Mouse (Mus musculus): ENCODE measurements around the gene Faim. TPM values are rescaled to one million over a fixed set of nuclear protein-coding genes. Genes with fewer than 3 reads are reported as not detected.

Faim gene
- 30.0 and 33.0 TPM in 2 replicates for polyA plus RNA-seq (2015; fragmentation: Nextera tagmentation; extraction: Ambion mirVana)

DNA sequence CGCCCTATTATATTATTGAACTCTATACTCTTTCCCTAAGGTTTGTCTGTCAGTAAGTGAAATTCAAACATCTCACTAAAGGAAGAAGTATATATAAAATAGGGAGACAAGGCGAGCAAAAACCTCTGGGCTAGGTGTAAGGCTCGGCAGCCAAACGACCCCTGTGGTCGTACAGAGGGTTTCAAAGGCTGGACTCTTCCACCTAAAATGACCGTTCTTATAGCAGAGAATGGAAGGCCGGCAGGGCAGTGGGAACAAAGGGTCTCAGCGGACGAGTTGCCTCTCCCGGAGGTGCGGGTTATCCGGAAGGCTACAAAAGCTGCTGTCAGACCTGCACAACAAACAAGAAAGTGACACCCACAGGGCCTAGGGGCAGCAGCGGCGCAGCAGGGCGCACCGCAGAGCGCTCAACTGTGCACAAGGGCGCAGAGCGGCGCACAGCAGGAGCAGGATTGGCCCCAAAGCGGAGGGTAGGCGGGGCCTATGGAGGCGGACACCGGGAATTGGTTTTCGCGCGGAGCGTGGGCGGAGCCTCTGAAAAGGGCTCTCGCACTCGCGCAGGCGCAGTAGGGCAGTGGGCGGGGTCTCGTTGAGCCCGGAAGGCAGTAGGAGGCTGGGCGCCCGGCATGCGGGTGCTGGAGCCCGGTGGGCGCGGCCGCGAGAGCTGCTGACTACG, at the start of gene Faim:
Gene Faim (plus strand): TSS at position 574 of the 676 bp plus-strand sequence.

DNA sequence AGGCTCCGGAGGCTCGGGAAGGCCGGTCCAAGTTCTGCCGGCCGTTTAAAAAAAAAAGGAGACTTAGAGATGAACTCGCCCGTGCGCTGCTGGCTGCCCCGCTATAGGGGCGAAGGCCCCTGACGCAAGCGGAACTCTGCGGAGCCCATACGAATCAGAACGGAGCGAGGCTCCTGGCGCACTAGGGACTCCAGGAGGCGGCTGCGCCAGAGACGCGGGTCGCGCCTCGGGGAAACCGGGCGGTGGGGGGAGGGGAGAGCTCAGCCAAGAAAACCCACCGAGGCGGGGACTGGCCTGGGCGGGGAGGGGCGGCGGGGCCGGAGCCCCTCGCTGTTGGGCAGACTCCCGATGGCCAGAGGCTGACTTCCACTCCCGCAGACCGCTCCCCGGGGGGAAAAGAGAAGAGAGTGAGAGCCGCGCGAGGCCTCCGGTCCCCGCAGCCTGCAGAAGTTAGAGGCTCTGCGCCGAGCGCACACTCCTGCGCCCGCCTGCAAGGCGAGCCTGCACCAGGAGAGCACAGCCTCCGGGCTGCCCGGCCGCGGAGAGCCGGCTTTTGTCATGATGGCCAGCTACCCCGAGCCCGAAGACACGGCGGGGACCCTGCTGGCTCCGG, 31.0 kb upstream of the Faim start, which contains the start of gene Foxl2:
Gene Foxl2 (plus strand): TSS at position 186 of the 613 bp plus-strand sequence.

DNA sequence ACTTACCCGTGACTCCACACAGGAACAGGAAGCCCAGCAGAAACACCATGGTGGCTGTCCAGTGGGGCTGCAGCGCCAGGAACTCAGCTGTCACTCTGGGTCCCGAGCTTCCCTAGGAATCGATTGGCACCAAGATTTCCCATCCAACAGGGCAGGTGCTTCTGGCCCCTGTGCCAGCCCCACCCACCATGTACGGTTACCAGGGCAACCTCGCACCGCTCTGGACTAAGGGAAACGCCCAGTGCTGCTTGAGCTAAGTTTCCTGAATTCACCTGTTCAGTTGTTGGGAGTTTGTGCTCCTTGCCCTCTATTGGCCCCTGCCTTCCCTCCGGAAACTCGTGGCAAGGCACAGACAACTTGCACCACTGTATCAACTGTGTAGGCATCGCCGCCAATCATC, 49.4 kb downstream of the Faim start, which contains the start of gene Gm1123:
Gene Gm1123 (minus strand): TSS at position 141 of the 400 bp plus-strand sequence.

Other genes with a start within 250 kb of the Faim start
- gene Prr23a1, start 143.9 kb upstream of the Faim start, polyA plus RNA-seq (2015; fragmentation: Nextera tagmentation; extraction: Ambion mirVana): not detected in 2 replicates
- not detected in 2 replicates for gene Prr23a2, start 129.9 kb upstream of the Faim start, polyA plus RNA-seq (2015; fragmentation: Nextera tagmentation; extraction: Ambion mirVana)
- not detected in 2 replicates for gene Prr23a3, start 121.6 kb upstream of the Faim start, polyA plus RNA-seq (2015; fragmentation: Nextera tagmentation; extraction: Ambion mirVana)
- not detected in 2 replicates for gene 7420426K07Rik, start 83.3 kb upstream of the Faim start, polyA plus RNA-seq (2015; fragmentation: Nextera tagmentation; extraction: Ambion mirVana)
- gene Foxl2, start 31.1 kb upstream of the Faim start, polyA plus RNA-seq (2015; fragmentation: Nextera tagmentation; extraction: Ambion mirVana): not detected in 2 replicates
- gene Gm1123, start 49.3 kb downstream of the Faim start, polyA plus RNA-seq (2015; fragmentation: Nextera tagmentation; extraction: Ambion mirVana): not detected in 2 replicates
- 0.89 and 1.0 TPM in 2 replicates for gene Pik3cb, start 154.2 kb downstream of the Faim start, polyA plus RNA-seq (2015; fragmentation: Nextera tagmentation; extraction: Ambion mirVana)